Mouse (Mus musculus): Measurements from ENCODE around the gene Pkd1.

- TF ChIP-seq CTCF (IDR thresholded peaks at IDR 0.05; ENCODE audit: low read depth, low read length) (no peak), POLR2A (IDR thresholded peaks at IDR 0.05; ENCODE audit: insufficient read depth, low read length) (no peak)
Measured at GRCm38 (mm10) chr17:24632813-24633449, 83.3 kb downstream of the Pkd1 start.
